Mouse (Mus musculus): ENCODE data around the gene Kat6b. TPM values are rescaled to one million over a fixed set of nuclear protein-coding genes. Genes with fewer than 3 reads are reported as not detected.

The Kat6b gene
- polyA plus RNA-seq, 1 experiment from 2014 or later: 19.6 TPM

DNA sequence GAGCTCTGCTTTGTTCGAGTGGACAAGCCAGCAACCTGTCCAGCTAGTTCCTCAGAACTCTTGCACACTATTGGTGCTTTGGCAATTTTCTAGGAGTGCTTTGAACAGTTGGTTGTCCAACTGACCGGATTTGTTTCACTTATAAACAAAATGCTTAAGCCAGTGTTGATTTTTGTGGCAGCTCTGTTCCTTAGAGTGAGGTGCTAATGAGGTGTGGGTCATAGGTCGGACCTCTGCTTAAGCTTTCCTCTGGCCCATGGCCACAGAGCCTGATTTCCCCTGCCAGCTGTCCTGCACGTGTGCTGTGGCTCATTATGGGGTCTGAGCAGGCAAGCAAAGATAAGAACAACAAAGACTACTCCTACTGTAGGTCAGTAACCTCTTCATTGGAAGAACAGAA is 100.0 kb downstream of the Kat6b start:
- 7% methylated on average over 4 of the region's 4 CpGs for WGBS
- Histone ChIP-seq H3K4me1 (peaks cover 73% of the 10 kb centered on the region), H3K36me3 (no peaks in the 10 kb centered on the region), H3K9me3 (replicated peaks) (no peaks in the 10 kb centered on the region), H3K4me3 (no peak overlapping the region), H3K27me3 (ENCODE audit: low read depth, poor library complexity, severe bottlenecking) (no peaks in the 10 kb centered on the region), H3K27ac (no peak overlapping the region)
- peak; percentile 56 for DNase-seq (ENCODE audit: low spot score)

DNA sequence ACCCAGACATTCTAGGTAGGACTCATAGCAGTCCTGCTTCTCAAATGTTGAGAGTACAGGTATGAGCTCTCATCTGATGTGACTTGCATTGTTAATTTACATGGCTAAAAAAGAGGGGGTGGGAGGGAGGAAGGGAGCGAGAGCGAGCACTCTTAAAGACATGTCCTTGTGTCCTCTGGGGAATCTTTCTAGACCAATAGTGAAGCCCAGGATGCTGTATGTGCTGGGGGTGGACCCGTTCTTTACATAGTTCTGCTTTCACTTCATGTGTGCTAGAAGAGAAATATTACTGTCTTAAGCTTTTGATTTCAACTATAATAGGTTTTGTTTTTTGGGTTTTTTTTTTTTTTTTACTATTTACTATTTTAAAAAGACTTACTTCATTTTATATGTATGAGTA is 101.1 kb downstream of the Kat6b start:
- peaks cover 75% of the 10 kb centered on the region for H3K4me1 ChIP-seq
- H3K27ac ChIP-seq: no peak overlapping the region
- H3K27me3 ChIP-seq (ENCODE audit: low read depth, poor library complexity, severe bottlenecking): no peaks in the 10 kb centered on the region
- over 99% methylated on average over 3 of the region's 3 CpGs for WGBS
- no peak overlapping the region for H3K4me3 ChIP-seq
- no peak for DNase-seq (ENCODE audit: low spot score)
- no peaks in the 10 kb centered on the region for H3K36me3 ChIP-seq
- no peaks in the 10 kb centered on the region for H3K9me3 ChIP-seq (replicated peaks)

DNA sequence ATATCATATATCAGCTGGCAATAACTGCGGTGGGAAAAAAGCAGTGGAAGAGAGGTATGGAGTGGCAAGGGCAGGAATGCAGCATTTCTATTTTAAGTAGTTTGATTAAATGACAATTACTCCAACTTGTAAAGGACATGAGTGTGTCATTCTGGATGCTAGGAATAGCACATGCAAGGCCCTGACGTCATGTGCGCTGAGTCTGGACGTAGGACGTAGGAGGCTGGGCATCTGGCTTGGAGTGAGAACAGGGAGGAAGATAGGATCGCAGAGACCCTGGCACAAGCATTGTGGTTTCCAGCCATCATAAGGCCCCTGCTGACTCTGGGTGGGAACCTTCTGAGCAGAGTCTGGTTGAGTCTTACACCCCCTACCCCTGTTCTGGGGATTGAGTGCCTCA is 101.8 kb downstream of the Kat6b start:
- H3K4me3 ChIP-seq: no peak overlapping the region
- no peaks in the 10 kb centered on the region for H3K9me3 ChIP-seq (replicated peaks)
- H3K27me3 ChIP-seq (ENCODE audit: low read depth, poor library complexity, severe bottlenecking): no peaks in the 10 kb centered on the region
- H3K4me1 ChIP-seq: peaks cover 79% of the 10 kb centered on the region
- no peak for DNase-seq (ENCODE audit: low spot score)
- H3K27ac ChIP-seq: no peak overlapping the region
- 77% methylated on average over 6 of the region's 6 CpGs for WGBS
- no peaks in the 10 kb centered on the region for H3K36me3 ChIP-seq

DNA sequence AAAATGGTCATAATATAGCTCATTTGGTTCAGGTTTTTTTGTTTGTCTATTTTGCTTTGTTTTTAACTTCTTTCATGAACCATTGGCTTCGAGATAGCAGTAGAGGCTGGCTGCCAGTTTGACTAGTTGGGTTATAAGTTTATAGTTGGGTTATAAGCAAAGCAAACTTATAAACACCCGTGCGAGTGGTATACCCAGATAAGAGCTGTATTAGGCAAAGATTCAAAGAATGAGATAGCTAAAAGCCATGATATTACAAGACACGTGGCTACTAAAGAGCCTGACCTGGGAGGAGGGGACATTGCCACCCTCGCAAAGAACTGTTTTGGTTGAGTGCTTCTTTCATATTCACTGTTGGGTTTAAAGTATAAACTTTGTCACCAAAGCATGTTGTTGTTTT is 102.6 kb downstream of the Kat6b start:
- H3K36me3 ChIP-seq: no peaks in the 10 kb centered on the region
- no peak overlapping the region for H3K27ac ChIP-seq
- peaks cover 75% of the 10 kb centered on the region for H3K4me1 ChIP-seq

DNA sequence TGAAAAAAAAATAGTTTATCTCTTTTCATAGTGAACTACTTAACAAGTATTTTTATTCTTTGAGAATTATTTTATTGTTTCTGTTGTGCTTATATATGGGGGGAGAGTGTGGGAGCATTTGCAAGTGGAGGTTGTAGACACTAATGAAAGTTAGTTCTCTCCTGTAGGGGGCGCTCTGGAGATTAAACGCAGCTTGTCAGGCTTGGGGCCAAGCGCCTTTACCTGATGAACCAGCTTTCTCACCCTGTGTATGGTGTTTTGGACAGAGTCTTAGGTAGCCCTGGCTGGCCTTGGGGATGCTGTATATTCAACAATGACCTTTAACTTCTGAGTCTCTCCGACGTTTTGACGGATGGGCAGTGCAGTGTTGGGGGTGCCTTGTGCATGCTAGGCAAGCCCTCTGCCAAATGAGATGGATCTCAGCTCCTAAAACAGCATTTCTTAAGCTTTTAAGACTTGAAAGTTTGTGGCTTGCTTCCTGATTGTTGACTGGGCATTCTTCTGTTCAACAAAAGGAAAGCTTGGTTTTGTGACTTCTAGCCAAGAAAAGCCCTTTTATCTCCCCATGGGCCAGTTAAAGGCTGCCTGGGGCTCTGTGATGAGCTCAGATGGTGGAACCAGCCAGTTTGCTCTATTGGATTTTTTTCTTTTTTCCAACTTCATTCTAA is 103.4 kb downstream of the Kat6b start:
- peaks cover 74% of the 10 kb centered on the region for H3K4me1 ChIP-seq
- 27% methylated on average over 6 of the region's 6 CpGs for WGBS

More for the DNA sequence above, 102.6 kb downstream of the Kat6b start:
- no peak for DNase-seq (ENCODE audit: low spot score)
- WGBS: 87% methylated on average over 5 of the region's 5 CpGs
- no peaks in the 10 kb centered on the region for H3K9me3 ChIP-seq (replicated peaks)
- H3K27me3 ChIP-seq (ENCODE audit: low read depth, poor library complexity, severe bottlenecking): no peaks in the 10 kb centered on the region
- H3K4me3 ChIP-seq: no peak overlapping the region

DNA sequence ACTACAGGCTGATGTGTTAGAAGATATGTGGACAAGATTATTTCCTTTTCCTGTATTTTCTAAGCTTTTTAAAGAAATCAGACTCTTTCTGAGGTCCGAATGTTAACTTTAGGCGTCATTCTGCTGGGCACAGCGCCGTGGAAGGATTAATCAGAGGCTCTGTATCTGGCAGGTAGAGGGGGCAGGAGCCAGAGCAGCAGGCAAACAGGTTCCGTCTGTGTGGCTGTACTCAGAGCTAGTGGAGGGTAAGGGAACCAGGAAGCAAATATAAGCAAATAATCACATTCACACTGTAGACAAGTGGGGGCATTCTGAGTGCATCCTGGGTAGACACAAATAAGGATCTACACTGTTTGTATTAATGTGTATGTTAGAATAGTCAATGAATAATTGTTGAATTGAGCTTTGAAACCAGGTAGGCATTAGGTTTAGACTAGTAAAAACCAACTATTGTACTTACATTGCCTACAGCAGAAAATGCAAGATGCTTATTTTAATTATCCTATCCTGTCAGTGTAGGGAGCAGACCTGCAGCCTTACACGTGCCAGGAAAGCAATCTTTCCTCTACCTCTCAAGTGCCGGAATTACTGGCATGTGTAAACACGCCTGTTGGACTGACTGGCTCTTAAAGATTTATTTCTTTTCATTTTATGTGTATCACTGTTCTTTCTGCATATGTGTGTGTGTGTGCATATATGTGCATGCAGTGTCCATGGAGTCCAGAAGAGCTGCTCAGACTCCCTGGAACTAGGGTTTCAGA is 104.4 kb downstream of the Kat6b start:
- no peak overlapping the region for H3K27ac ChIP-seq
- H3K27me3 ChIP-seq (ENCODE audit: low read depth, poor library complexity, severe bottlenecking): no peaks in the 10 kb centered on the region
- 71% methylated on average over 8 of the region's 8 CpGs for WGBS
- no peak for DNase-seq (ENCODE audit: low spot score)
- 0 out of 2 replicates have a peak, but pooled peaks cover 4% of the 10 kb centered on the region for H3K36me3 ChIP-seq
- H3K9me3 ChIP-seq (replicated peaks): no peaks in the 10 kb centered on the region
- peaks cover 64% of the 10 kb centered on the region for H3K4me1 ChIP-seq
- H3K4me3 ChIP-seq: no peak overlapping the region

More for the DNA sequence above, 103.4 kb downstream of the Kat6b start:
- no peak overlapping the region for H3K4me3 ChIP-seq
- 0 out of 2 replicates have a peak, but pooled peaks cover 2% of the 10 kb centered on the region for H3K36me3 ChIP-seq
- H3K27me3 ChIP-seq (ENCODE audit: low read depth, poor library complexity, severe bottlenecking): no peaks in the 10 kb centered on the region
- DNase-seq (ENCODE audit: low spot score): no peak
- H3K27ac ChIP-seq: no peak overlapping the region
- H3K9me3 ChIP-seq (replicated peaks): no peaks in the 10 kb centered on the region

DNA sequence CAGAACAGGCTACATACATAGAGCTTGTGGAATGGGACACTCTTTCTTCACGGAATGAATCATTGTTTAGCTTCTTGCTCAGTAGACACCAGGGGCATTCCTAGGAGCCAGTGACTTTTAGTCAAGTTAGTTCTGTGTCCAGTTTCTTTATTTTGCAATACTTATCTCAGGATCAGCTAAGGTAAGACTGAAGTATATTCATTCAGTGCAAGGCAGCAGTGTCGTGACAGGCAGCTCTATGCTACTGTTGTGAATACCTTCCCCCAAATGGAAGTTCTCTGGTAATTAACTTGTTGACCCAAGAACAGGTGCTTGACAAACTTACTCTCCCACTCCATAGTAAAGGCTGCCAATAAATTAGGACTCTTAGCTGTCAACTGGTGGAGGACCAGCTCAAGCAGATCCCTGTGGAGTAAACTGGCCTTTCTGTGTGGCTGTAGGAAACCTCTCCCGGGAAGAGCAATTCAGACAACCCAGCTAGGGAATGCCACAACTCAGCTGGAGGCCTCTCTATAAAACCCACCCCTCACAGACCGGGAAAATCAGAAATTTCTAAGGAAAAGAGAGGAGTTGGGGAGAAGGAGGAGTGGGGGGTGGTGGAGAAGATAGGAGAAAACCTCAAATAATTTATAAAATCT is 105.4 kb downstream of the Kat6b start:
- no peak overlapping the region for H3K27ac ChIP-seq
- 21% methylated on average over 4 of the region's 4 CpGs for WGBS
- H3K4me1 ChIP-seq: peaks cover 54% of the 10 kb centered on the region

DNA sequence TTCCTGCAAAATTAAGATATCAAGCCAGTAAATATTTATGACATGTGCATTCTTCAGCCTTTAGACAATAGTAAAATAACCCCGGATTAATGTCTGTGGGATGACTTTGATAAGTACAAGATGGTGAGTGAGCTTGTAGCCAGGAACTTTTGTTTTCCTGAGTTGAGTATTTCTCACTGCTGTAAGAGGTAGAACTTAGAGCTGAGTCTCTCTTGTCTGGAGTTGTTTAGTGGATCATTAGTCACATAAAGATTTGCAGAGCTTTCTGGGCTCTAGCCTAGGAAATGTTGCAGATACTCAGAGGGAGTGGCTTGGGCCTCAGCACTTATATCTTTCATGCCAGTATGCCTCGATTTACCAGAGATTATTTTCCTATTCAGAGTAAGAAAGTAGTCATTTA is 106.7 kb downstream of the Kat6b start:
- no peak for DNase-seq (ENCODE audit: low spot score)
- Histone ChIP-seq H3K27me3 (ENCODE audit: low read depth, poor library complexity, severe bottlenecking) (no peaks in the 10 kb centered on the region), H3K4me3 (no peak overlapping the region), H3K27ac (no peak overlapping the region), H3K9me3 (replicated peaks) (no peaks in the 10 kb centered on the region), H3K36me3 (peaks cover 11% of the 10 kb centered on the region), H3K4me1 (peaks cover 42% of the 10 kb centered on the region)
- 83% methylated on average over 2 of the region's 2 CpGs for WGBS

More for the DNA sequence above, 105.4 kb downstream of the Kat6b start:
- no peak overlapping the region for H3K4me3 ChIP-seq
- H3K9me3 ChIP-seq (replicated peaks): no peaks in the 10 kb centered on the region
- no peaks in the 10 kb centered on the region for H3K27me3 ChIP-seq (ENCODE audit: low read depth, poor library complexity, severe bottlenecking)
- H3K36me3 ChIP-seq: 0 out of 2 replicates have a peak, but pooled peaks cover 4% of the 10 kb centered on the region
- no peak for DNase-seq (ENCODE audit: low spot score)

DNA sequence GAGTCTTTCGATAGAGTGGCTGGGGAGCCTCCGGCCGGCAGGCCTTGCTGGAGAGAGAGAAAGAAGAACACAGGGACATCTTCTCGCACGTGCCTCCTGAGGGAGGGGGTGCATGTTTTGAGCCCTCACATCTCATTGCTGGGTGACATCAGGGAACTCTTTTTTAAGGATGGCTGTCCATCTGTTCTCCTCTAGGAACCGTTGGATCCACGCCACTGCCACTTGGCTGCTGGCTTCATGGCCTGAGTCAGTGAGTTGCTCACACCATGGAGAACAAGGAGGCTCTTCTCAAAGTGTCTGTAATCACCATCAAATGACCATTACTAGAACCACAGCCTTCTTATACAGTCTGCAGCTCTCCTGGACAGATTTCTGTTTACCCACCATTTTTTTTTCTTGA is 108.4 kb downstream of the Kat6b start:
- peaks cover 30% of the 10 kb centered on the region for H3K4me1 ChIP-seq
- no peaks in the 10 kb centered on the region for H3K27me3 ChIP-seq (ENCODE audit: low read depth, poor library complexity, severe bottlenecking)
- whole genome bisulfite sequencing: 92% methylated on average over 7 of the region's 7 CpGs
- H3K36me3 ChIP-seq: peaks cover 16% of the 10 kb centered on the region
- H3K9me3 ChIP-seq (replicated peaks): no peaks in the 10 kb centered on the region
- H3K27ac ChIP-seq: no peak overlapping the region
- no peak for DNase-seq (ENCODE audit: low spot score)
- no peak overlapping the region for H3K4me3 ChIP-seq

DNA sequence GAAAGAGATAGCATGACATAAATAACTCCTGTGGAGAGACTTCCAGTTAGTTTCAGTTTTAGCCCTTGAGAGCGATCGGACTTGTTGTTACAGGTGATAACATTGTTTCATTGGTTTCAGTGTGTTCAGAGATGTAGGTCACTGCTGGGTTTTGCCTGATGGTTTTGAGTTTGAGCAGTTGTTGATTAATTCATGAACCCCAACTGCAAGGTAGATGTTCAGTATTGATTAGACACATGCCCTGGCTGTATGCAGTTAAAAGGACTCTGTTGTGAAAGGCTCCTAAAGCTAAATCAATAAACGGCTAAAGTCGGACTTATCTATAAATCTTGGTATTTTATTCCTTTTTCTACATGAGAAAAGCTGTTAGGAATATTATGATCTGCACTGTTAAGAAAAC is 109.0 kb downstream of the Kat6b start:
- no peak overlapping the region for H3K4me3 ChIP-seq
- H3K36me3 ChIP-seq: peaks cover 16% of the 10 kb centered on the region
- WGBS: 93% methylated on average over 4 of the region's 4 CpGs
- H3K27me3 ChIP-seq (ENCODE audit: low read depth, poor library complexity, severe bottlenecking): no peaks in the 10 kb centered on the region
- no peak overlapping the region for H3K27ac ChIP-seq
- peaks cover 24% of the 10 kb centered on the region for H3K4me1 ChIP-seq
- no peaks in the 10 kb centered on the region for H3K9me3 ChIP-seq (replicated peaks)
- no peak for DNase-seq (ENCODE audit: low spot score)

DNA sequence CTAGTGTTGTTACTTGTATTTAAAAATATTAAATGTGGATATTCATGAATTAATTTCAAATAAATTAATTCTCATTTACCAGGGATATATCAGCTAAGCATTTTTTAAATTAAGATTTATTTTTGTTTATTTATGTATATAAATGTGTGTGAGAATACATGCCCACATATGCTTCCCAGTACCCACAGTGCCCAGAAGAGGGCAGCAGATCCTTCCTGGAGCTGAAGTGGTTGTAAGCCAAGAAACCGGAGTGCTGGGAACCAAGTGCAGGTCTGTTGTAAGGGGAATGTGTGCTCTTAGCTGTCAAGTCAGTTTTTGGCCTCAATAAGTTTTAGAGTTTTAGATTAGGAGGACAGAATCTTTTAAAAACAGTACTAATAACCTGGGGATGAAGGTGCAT is 110.9 kb downstream of the Kat6b start:
- Histone ChIP-seq H3K4me3 (no peak overlapping the region), H3K9me3 (replicated peaks) (no peaks in the 10 kb centered on the region), H3K27ac (no peak overlapping the region), H3K27me3 (ENCODE audit: low read depth, poor library complexity, severe bottlenecking) (no peaks in the 10 kb centered on the region), H3K4me1 (peaks cover 6% of the 10 kb centered on the region), H3K36me3 (peaks cover 21% of the 10 kb centered on the region)
- no peak for DNase-seq (ENCODE audit: low spot score)
- WGBS: 100% methylated on average over 1 of the region's 1 CpGs

DNA sequence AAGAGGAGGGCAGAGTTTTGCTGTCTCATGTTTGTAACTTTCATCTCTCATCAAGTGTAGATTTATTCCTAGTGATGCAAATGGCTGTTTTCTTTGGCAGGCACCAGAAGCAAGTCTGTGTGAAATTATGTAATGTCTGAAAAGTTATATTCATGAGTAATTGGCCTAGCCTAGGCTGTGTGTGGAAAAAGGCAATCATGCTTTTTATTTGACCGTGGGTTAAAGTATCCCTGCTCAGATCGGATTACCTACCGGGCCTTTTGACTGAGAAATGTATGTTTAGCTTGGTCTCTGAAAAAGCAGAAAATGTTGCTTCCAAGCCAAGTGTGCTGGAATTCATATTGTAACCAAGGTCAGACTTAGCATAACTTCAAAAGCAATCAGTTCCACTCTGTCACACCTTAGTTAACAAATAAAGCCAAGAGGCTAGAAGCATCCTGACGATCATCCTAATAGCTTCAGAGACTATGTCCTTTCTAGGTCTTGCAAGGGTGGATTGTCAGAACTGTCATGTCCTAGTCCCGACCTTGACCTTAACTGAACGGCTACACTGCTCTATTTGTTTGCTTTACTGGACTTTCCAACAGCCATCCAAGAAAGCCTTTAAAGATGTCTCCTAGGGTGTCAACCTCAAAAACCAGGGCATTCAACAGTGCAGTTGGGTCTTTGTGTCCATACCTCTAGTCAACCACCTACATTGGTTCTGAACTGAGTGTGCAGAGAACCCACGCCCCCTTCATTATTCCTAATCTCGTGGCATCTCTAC is 111.9 kb downstream of the Kat6b start:
- Histone ChIP-seq H3K27ac (no peak overlapping the region), H3K9me3 (replicated peaks) (no peaks in the 10 kb centered on the region), H3K36me3 (peaks cover 25% of the 10 kb centered on the region), H3K4me3 (no peak overlapping the region), H3K27me3 (ENCODE audit: low read depth, poor library complexity, severe bottlenecking) (no peaks in the 10 kb centered on the region), H3K4me1 (no peaks in the 10 kb centered on the region)
- DNase-seq (ENCODE audit: low spot score): no peak
- WGBS: 91% methylated on average over 8 of the region's 8 CpGs

Measured in limb, embryonic 10.5 days (tissue).